Mouse (Mus musculus): ENCODE measurements at regions not wholly inside any gene's neighbourhood (a gene's known extent, or its start where the extent isn't known, plus 50 kb on each side); places are given as distances from the start of the nearest gene placed in this dataset.

DNA sequence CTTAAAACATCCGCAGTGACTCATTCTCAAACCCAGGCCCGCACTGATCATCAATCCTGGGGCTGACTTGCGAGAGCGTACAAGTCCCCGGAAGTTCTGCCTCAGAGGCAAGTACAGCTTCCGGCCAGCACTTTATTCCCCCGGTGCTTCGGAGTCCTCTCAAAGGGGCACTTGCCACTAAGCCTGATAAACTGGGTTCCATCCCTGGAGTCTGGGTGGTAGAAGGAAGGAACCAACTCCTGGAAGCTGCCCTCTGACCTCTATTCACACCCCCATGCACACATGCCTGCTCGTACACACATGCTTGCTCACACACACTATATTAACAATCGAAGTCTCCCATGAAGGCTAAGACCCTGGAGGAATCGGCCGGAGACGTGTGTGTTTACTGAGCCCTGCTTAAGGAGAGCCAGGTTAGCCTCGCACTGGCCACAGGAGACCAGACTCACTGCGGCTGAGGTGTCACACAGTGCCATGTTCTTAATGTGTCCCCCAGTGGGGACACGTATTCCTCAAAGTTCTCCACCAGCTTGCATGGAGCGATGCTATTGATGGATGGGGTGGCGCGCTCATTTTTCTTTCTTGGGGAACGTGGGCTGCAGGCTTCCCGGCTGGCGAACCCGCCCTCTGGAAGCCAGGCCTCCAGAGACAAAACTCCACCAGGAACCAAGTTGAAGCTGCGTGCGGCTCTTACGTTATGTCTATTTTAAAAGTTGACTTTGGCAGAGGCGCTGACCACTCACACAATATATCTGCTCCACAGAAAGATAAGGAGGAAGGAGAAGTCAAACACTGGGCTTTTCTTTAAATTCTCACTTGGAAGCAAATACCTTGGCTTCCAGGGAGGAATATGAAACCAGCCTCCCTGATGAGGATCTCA lies 142.2 kb downstream of the Setd4 start:
- no peak overlapping the region for H3K9ac ChIP-seq (ENCODE audit: low read length)
- no peaks in the 10 kb centered on the region for H3K27me3 ChIP-seq (ENCODE audit: control insufficient read depth, insufficient read depth, low read length)
- no peak overlapping the region for H3K27ac ChIP-seq (ENCODE audit: low read depth, low read length)
- H3K4me1 ChIP-seq (ENCODE audit: control insufficient read depth, insufficient read depth, low read length) = peaks cover 6% of the 10 kb centered on the region
- H3K36me3 ChIP-seq (ENCODE audit: control insufficient read depth, insufficient read depth, low read length) = no peaks in the 10 kb centered on the region
- no peak overlapping the region for H3K4me2 ChIP-seq (ENCODE audit: low read depth)
- no peaks in the 10 kb centered on the region for H3K9me3 ChIP-seq (ENCODE audit: control insufficient read depth, low read length)
- DNase-seq (ENCODE audit: low spot score) = no peak
- ATAC-seq (ENCODE audit: insufficient read depth, low FRiP score, low TSS enrichment) = no peak
- no peak overlapping the region for H3K4me3 ChIP-seq (ENCODE audit: low read depth, low read length)
- 77% methylated on average over 27 of the region's 27 CpGs for WGBS

DNA sequence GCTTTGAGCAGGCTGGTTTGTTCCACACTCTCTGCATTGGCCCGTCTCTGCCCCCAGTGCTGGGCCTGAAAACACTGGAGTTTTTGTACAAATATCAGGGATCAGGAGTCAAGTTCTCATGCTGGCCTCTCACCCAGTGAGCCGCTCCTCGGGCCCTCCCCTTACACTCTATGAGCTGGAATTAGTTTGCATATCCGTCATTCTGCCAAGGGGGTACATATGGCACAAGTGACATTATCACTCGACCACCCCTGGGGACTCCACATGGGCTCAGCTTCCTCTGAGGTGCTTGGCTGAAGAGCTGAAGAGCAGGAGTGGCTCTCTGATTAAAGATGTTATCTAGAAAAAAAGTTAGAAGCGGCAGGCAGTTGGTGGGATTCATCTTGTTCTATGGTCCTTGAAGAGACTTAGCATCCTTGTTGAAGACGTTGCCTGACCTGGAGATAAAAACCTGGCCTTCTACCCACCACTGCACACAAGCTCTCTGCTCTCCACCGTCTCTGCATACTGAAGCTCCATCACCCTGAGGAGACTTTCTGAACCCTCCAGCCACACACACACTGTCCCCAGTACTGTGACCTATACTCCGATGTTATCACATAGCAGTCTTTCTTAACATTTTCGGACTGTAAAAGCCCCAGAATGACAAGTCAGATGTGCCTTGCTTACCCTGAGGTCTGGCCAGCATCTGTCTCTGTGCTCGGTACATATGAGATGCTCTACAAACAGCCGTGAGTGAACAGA lies 144.2 kb downstream of the Setd4 start:
- Histone ChIP-seq H3K4me1 (ENCODE audit: control insufficient read depth, insufficient read depth, low read length) (peaks cover 6% of the 10 kb centered on the region), H3K36me3 (ENCODE audit: control insufficient read depth, insufficient read depth, low read length) (no peaks in the 10 kb centered on the region), H3K9me3 (ENCODE audit: control insufficient read depth, low read length) (no peaks in the 10 kb centered on the region), H3K27me3 (ENCODE audit: control insufficient read depth, insufficient read depth, low read length) (no peaks in the 10 kb centered on the region), H3K27ac (ENCODE audit: low read depth, low read length) (no peak overlapping the region), H3K4me3 (ENCODE audit: low read depth, low read length) (no peak overlapping the region), H3K9ac (ENCODE audit: low read length) (no peak overlapping the region), H3K4me2 (ENCODE audit: low read depth) (no peak overlapping the region)
- 59% methylated on average over 12 of the region's 12 CpGs for WGBS
- ATAC-seq (ENCODE audit: insufficient read depth, low FRiP score, low TSS enrichment) (no peak), DNase-seq (ENCODE audit: low spot score) (no peak)

DNA sequence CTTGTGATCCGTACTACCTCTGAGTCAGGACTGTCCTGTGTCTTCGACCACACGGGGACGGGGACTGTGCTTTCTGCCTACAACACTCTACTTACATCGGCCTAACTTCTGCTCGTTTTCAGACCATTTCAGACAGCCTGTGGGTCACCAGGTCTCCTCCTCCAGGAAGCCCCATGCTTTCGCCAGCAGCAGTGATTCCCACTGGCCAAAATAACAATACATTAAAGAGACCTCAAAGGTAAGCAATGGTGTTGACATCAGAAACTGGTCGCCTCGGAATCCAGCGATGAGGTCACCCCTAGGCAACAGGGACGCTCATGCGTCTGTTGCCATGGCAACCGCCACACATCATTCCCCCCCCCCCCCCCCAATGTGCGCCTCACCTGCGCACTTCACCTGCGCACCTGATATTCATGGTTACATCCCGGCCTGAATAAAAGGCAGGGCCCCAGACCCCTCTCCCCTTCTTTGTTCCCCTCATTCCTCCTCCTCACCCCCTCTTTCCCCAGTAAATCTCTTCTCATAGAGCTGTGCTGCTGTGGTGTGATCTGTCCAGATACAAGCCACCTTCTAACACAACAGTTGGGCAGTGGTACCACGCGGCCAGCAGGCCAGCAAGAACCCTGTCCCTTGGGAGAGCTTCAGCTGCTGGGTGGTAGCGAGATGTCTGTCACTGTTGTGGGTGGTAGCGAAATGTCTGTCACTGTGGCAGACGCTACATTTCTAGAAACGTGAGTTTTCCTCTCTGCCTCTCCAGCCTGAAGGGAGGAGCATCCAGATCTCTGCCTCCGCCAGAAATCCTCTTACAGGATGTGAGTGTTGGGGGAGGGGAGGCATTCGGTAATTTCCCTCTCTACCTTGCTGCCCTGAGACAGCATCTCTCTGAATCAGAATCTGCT lies 145.0 kb downstream of the Setd4 start:
- H3K4me2 ChIP-seq (ENCODE audit: low read depth) = no peak overlapping the region
- ATAC-seq (ENCODE audit: insufficient read depth, low FRiP score, low TSS enrichment) = no peak
- DNase-seq (ENCODE audit: low spot score) = no peak
- no peak overlapping the region for H3K9ac ChIP-seq (ENCODE audit: low read length)
- H3K4me3 ChIP-seq (ENCODE audit: low read depth, low read length) = no peak overlapping the region
- peaks cover 6% of the 10 kb centered on the region for H3K4me1 ChIP-seq (ENCODE audit: control insufficient read depth, insufficient read depth, low read length)
- 55% methylated on average over 25 of the region's 25 CpGs for WGBS
- no peaks in the 10 kb centered on the region for H3K27me3 ChIP-seq (ENCODE audit: control insufficient read depth, insufficient read depth, low read length)
- no peaks in the 10 kb centered on the region for H3K9me3 ChIP-seq (ENCODE audit: control insufficient read depth, low read length)
- H3K36me3 ChIP-seq (ENCODE audit: control insufficient read depth, insufficient read depth, low read length) = no peaks in the 10 kb centered on the region
- H3K27ac ChIP-seq (ENCODE audit: low read depth, low read length) = no peak overlapping the region

- no peaks in the 10 kb centered on the region for H3K9me3 ChIP-seq (ENCODE audit: control insufficient read depth, low read length)
- 89% methylated on average over 20 of the region's 20 CpGs for WGBS
Measured at GRCm38 (mm10) chr16:93458011-93458585, 145.8 kb downstream of the Setd4 start.

DNA sequence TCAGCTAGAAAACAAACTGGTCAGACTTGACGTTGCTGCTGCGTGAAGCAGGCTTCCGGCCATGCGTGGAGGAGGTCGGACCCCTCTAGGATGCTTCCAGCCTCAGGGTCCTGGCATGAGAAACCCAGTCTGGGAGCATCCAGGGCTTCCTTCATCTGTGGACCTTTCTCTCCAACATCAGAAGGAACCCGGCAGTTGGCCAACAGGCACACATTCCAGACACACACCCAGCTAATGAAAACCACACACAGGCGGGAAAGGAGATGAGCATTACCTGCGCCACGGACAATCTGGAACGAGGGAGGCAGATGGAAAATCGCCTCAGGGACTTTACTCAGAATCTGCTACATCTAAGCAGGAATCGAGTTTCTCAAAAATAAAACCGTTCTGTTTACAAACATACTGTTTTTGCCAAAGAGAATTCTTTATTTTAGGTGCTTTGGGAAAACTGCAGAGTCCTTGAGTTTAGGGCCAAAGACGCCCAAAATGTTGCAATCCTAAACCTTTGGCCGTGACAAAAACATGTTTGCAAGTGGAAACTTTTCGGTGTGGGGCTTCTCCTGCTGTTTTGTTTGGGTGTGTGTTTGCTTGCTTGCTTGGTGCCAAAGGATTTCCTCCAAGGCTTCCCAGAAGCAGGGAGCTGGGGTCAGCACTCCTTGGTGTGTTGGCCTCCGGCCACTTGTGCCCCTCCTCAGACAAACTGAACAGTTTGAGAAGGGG lies 147.0 kb downstream of the Setd4 start:
- H3K9ac ChIP-seq (ENCODE audit: low read length) = no peak overlapping the region
- H3K4me1 ChIP-seq (ENCODE audit: control insufficient read depth, insufficient read depth, low read length) = peaks cover 6% of the 10 kb centered on the region
- H3K4me2 ChIP-seq (ENCODE audit: low read depth) = no peak overlapping the region
- H3K27ac ChIP-seq (ENCODE audit: low read depth, low read length) = no peak overlapping the region
- H3K4me3 ChIP-seq (ENCODE audit: low read depth, low read length) = no peak overlapping the region
- no peaks in the 10 kb centered on the region for H3K9me3 ChIP-seq (ENCODE audit: control insufficient read depth, low read length)
- H3K27me3 ChIP-seq (ENCODE audit: control insufficient read depth, insufficient read depth, low read length) = no peaks in the 10 kb centered on the region
- WGBS = 86% methylated on average over 17 of the region's 17 CpGs
- ATAC-seq (ENCODE audit: insufficient read depth, low FRiP score, low TSS enrichment) = no peak
- no peak for DNase-seq (ENCODE audit: low spot score)
- H3K36me3 ChIP-seq (ENCODE audit: control insufficient read depth, insufficient read depth, low read length) = no peaks in the 10 kb centered on the region

More at GRCm38 (mm10) chr16:93458011-93458585, 145.8 kb downstream of the Setd4 start:
- ATAC-seq (ENCODE audit: insufficient read depth, low FRiP score, low TSS enrichment) (no peak), DNase-seq (ENCODE audit: low spot score) (no peak)
- Histone ChIP-seq H3K4me2 (ENCODE audit: low read depth) (no peak overlapping the region), H3K4me1 (ENCODE audit: control insufficient read depth, insufficient read depth, low read length) (peaks cover 6% of the 10 kb centered on the region), H3K9ac (ENCODE audit: low read length) (no peak overlapping the region), H3K27me3 (ENCODE audit: control insufficient read depth, insufficient read depth, low read length) (no peaks in the 10 kb centered on the region), H3K27ac (ENCODE audit: low read depth, low read length) (no peak overlapping the region), H3K36me3 (ENCODE audit: control insufficient read depth, insufficient read depth, low read length) (no peaks in the 10 kb centered on the region), H3K4me3 (ENCODE audit: low read depth, low read length) (no peak overlapping the region)

DNA sequence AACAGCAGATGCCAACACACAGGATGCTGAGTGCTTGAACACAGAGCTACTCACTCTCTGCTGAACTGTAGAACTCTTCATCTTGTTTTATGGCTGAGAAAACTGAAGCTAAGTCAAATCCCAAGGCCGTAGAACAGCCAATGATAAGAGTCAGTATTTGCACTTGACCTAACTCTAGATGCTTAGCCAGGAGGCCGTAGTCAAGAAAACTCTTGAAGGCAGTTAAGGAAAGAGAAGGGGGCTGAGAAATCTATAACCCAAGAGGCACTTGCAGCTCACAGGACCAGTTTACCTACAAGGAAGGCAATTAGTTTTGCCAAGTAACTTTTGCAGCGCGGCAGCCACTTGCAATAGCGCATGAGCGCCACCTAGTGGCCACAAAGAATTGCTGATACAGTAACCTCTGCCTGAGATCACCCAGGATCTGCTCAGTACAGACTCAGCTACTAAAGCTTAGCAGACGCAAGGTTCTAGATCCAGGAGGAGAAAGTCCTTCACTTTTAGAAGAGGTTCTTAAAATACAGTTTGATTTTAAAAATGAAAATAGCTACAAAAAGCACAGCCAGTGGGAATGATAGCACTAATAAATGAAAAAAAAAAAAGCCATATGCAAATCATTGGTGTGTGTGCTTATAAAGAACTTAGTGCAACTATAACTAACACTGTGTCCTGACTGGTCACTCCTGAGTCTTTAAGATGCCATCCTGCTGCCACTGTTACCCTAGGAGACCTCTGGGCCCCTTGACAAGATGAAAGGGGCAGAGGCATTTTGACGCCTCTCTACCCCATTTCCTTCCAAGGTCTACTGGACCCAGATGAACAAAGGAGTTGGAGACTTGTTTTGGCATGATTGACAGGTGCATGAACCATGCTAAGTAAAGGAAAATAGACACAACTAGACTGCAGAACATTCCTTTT lies 149.5 kb downstream of the Setd4 start:
- Histone ChIP-seq H3K4me3 (ENCODE audit: low read depth, low read length) (no peak overlapping the region), H3K27ac (ENCODE audit: low read depth, low read length) (no peak overlapping the region), H3K4me1 (ENCODE audit: control insufficient read depth, insufficient read depth, low read length) (peaks cover 3% of the 10 kb centered on the region), H3K27me3 (ENCODE audit: control insufficient read depth, insufficient read depth, low read length) (no peaks in the 10 kb centered on the region), H3K4me2 (ENCODE audit: low read depth) (no peak overlapping the region), H3K9me3 (ENCODE audit: control insufficient read depth, low read length) (no peaks in the 10 kb centered on the region), H3K9ac (ENCODE audit: low read length) (no peak overlapping the region), H3K36me3 (ENCODE audit: control insufficient read depth, insufficient read depth, low read length) (no peaks in the 10 kb centered on the region)
- DNase-seq (ENCODE audit: low spot score) (peak; percentile 85), ATAC-seq (ENCODE audit: insufficient read depth, low FRiP score, low TSS enrichment) (no peak)
- 33% methylated on average over 8 of the region's 8 CpGs for WGBS

DNA sequence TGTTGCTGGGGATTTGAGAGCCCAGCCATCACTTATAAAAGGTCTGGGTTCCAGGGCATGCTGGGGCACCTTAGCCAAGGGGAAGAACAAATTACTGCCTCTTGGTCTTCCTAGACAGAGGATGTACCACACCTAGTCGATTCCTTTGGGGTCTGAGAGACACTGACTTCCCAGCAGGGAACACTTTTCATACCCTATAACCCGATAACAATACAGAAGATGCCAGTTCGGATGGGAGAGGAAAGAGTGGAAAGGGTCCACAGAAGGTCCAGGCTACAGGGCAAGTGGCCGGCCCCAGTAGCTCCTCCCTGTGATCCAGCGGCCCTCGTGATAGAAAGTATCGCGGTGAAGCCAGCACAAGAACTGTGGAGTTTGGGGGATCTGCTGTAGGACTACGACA lies 150.8 kb downstream of the Setd4 start:
- Histone ChIP-seq H3K4me3 (ENCODE audit: low read depth, low read length) (no peak overlapping the region), H3K27ac (ENCODE audit: low read depth, low read length) (no peak overlapping the region), H3K36me3 (ENCODE audit: control insufficient read depth, insufficient read depth, low read length) (no peaks in the 10 kb centered on the region), H3K9me3 (ENCODE audit: control insufficient read depth, low read length) (no peaks in the 10 kb centered on the region), H3K4me1 (ENCODE audit: control insufficient read depth, insufficient read depth, low read length) (no peaks in the 10 kb centered on the region), H3K4me2 (ENCODE audit: low read depth) (no peak overlapping the region), H3K9ac (ENCODE audit: low read length) (no peak overlapping the region), H3K27me3 (ENCODE audit: control insufficient read depth, insufficient read depth, low read length) (no peaks in the 10 kb centered on the region)
- WGBS = 89% methylated on average over 9 of the region's 9 CpGs
- DNase-seq (ENCODE audit: low spot score) (no peak), ATAC-seq (ENCODE audit: insufficient read depth, low FRiP score, low TSS enrichment) (no peak)
